Mouse (Mus musculus) adrenal gland (tissue): Measurements from ENCODE around the gene Siae.

Experiments used
- intact Hi-C: fragments of 180-260 bp; cut with DNase I; formaldehyde crosslinking; loops from one replicate; pipeline ENCODE4 v1.15.1; 2025

Gene Siae

GRCm38 (mm10) chr9:37624502-37624901, 69.0 kb downstream of the Siae start:
- intact Hi-C loops, result no loop called here

GRCm38 (mm10) chr9:37625129-37625528, 69.6 kb downstream of the Siae start:
- intact Hi-C loops, result no loop called here

- intact Hi-C loops, result no loop called here
These were observed 70.1 kb downstream of the Siae start for GRCm38 (mm10) chr9:37625641-37626040.

- intact Hi-C loops, result no loop called here
These were observed 70.6 kb downstream of the Siae start for GRCm38 (mm10) chr9:37626103-37626567.

- intact Hi-C loops, result no loop called here
These were observed 71.8 kb downstream of the Siae start for GRCm38 (mm10) chr9:37627263-37627662.

- intact Hi-C loops, result no loop called here
These were observed 73.1 kb downstream of the Siae start for GRCm38 (mm10) chr9:37628581-37628980.

- intact Hi-C loops, result no loop called here
These were observed 74.4 kb downstream of the Siae start for GRCm38 (mm10) chr9:37629941-37630340.

- intact Hi-C loops, result no loop called here
These were observed 76.8 kb downstream of the Siae start for GRCm38 (mm10) chr9:37632305-37632704.

- intact Hi-C loops, result no loop called here
These were observed 78.8 kb downstream of the Siae start for GRCm38 (mm10) chr9:37634269-37634668.

- intact Hi-C loops, result loop anchor here (5.0 kb wide), 1 partner anchor 174 kb away; no protein-coding TSS in a partner anchor
These were observed 80.8 kb downstream of the Siae start for GRCm38 (mm10) chr9:37636335-37636734.

GRCm38 (mm10) chr9:37636800-37637542, 81.5 kb downstream of the Siae start:
- intact Hi-C loops, result loop anchor here (5.0 kb wide), 1 partner anchor 175 kb away; no protein-coding TSS in a partner anchor

GRCm38 (mm10) chr9:37638721-37639120, 83.2 kb downstream of the Siae start:
- intact Hi-C loops, result loop anchor here (5.0 kb wide), 1 partner anchor 176 kb away; no protein-coding TSS in a partner anchor

- intact Hi-C loops, result no loop called here
These were observed 90.7 kb downstream of the Siae start for GRCm38 (mm10) chr9:37646246-37646645.

GRCm38 (mm10) chr9:37650639-37651038, 95.1 kb downstream of the Siae start:
- intact Hi-C loops, result no loop called here

GRCm38 (mm10) chr9:37653836-37654235, 98.3 kb downstream of the Siae start:
- intact Hi-C loops, result no loop called here

GRCm38 (mm10) chr9:37655961-37656360, 100.5 kb downstream of the Siae start:
- intact Hi-C loops, result no loop called here

- intact Hi-C loops, result no loop called here
These were observed 101.0 kb downstream of the Siae start for GRCm38 (mm10) chr9:37656439-37656881.

GRCm38 (mm10) chr9:37656931-37657481, 101.5 kb downstream of the Siae start, which contains the start of gene Tbrg1:
Gene Tbrg1, minus strand, starts transcription at chr9:37657312.
- intact Hi-C loops, result no loop called here

GRCm38 (mm10) chr9:37659413-37659812, 103.9 kb downstream of the Siae start:
- intact Hi-C loops, result no loop called here

GRCm38 (mm10) chr9:37663210-37663609, 107.7 kb downstream of the Siae start:
- intact Hi-C loops, result no loop called here

- intact Hi-C loops, result no loop called here
These were observed 109.1 kb downstream of the Siae start for GRCm38 (mm10) chr9:37664604-37665003.

GRCm38 (mm10) chr9:37666045-37666444, 110.5 kb downstream of the Siae start:
- intact Hi-C loops, result no loop called here

- intact Hi-C loops, result no loop called here
These were observed 113.6 kb downstream of the Siae start, which contains the start of gene Panx3 for GRCm38 (mm10) chr9:37669115-37669514. Gene Panx3, minus strand, starts transcription at chr9:37669235.
